Mouse (Mus musculus): ENCODE measurements around the gene Ccr8. TPM values are rescaled to one million over a fixed set of nuclear protein-coding genes. Genes with fewer than 3 reads are reported as not detected.

The Ccr8 gene
- polyA plus RNA-seq, 1 experiment: 19.2 TPM

DNA sequence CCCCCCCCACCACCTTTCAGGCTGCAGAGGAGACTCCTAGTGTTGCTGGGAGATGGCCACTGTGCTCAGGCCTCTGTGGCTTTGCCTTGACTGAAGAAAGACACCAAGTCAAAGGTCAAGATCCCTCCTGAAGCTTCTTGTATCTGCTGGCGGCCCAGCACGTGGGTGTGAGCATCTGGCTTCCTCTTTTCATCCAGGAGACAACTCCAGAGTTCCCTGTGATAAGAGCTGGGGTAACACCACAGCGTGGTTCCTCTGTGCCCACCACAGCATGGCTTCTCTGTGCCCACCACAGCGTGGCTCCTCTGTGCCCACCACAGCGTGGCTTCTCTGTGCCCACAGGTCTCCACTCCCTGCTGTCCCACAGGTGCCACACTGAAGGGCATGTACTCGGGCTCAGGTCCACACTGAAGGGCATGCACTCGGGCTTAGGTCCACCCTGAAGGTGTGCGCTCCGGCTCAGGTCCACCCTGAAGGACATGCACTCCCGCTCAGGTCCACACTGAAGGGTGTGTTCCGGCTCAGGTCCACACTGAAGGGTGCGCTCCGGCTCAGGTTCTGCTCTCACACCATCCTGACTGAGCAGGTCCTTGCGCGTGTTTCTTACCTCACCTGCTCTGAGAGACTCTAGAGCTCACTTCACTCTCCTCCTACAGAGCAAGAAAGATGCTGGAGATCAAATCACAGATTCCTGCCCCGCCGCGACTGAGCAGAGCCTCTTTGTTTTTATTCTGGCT is 8.6 kb upstream of the Ccr8 start:
- DNase-seq: no peak
- TF ChIP-seq CTCF (IDR thresholded peaks at IDR 0.05; ENCODE audit: borderline replicate concordance, control insufficient read depth, extremely low read depth, insufficient read depth, low read length, poor library complexity) (no peak), POLR2A (IDR thresholded peaks at IDR 0.05; ENCODE audit: control insufficient read depth, extremely low read depth, insufficient read depth, low read length, poor library complexity) (no peak)
- Histone ChIP-seq H3K27me3 (ENCODE audit: control insufficient read depth, insufficient read depth, low read length) (no peaks in the 10 kb centered on the region), H3K36me3 (ENCODE audit: control insufficient read depth, insufficient read depth, low read length) (no peaks in the 10 kb centered on the region), H3K4me3 (ENCODE audit: control insufficient read depth, insufficient read depth, low read length) (no peak overlapping the region), H3K27ac (ENCODE audit: control insufficient read depth, insufficient read depth, low read length) (peak overlapping the region; percentile 4; the same call in 1 of the 2 replicates), H3K4me1 (replicated peaks; ENCODE audit: control insufficient read depth, insufficient read depth, low read length) (peaks cover 41% of the 10 kb centered on the region)
- WGBS: 58% methylated on average over 18 of the region's 18 CpGs

- Histone ChIP-seq H3K36me3 (ENCODE audit: control insufficient read depth, insufficient read depth, low read length) (no peaks in the 10 kb centered on the region), H3K4me3 (ENCODE audit: control insufficient read depth, insufficient read depth, low read length) (no peak overlapping the region), H3K4me1 (replicated peaks; ENCODE audit: control insufficient read depth, insufficient read depth, low read length) (peaks cover 36% of the 10 kb centered on the region), H3K27me3 (ENCODE audit: control insufficient read depth, insufficient read depth, low read length) (no peaks in the 10 kb centered on the region), H3K27ac (ENCODE audit: control insufficient read depth, insufficient read depth, low read length) (no peak overlapping the region)
- DNase-seq: peak; percentile 34
- 5% methylated on average over 9 of the region's 9 CpGs for WGBS
- TF ChIP-seq CTCF (IDR thresholded peaks at IDR 0.05; ENCODE audit: borderline replicate concordance, control insufficient read depth, extremely low read depth, insufficient read depth, low read length, poor library complexity) (no peak), POLR2A (IDR thresholded peaks at IDR 0.05; ENCODE audit: control insufficient read depth, extremely low read depth, insufficient read depth, low read length, poor library complexity) (no peak)
These were observed 7.5 kb upstream of the Ccr8 start for GRCm38 (mm10) chr9:120084406-120084805.

DNA sequence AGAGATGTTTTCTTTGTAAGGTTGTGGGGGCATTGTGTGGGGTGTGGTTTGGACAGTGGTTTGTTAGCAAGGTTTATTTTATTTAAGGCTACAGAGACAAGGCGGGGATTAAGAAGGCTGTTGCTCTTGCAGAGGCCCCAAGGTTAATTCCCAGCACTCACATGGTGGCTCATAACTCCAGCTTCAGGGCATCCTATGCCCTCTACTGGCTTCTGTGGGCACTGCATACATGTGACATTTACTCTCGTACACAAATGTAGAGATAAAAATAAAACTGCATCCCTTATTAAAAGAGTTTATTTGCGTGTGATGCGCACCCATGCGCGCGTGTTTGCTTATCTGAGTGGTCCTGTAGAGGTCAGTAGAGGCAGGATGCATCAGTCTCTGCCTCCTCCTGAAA is 2.8 kb upstream of the Ccr8 start:
- no peak overlapping the region for H3K27ac ChIP-seq (ENCODE audit: control insufficient read depth, insufficient read depth, low read length)
- H3K4me3 ChIP-seq (ENCODE audit: control insufficient read depth, insufficient read depth, low read length): no peak overlapping the region
- TF ChIP-seq POLR2A (IDR thresholded peaks at IDR 0.05; ENCODE audit: control insufficient read depth, extremely low read depth, insufficient read depth, low read length, poor library complexity) (no peak), CTCF (IDR thresholded peaks at IDR 0.05; ENCODE audit: borderline replicate concordance, control insufficient read depth, extremely low read depth, insufficient read depth, low read length, poor library complexity) (no peak)
- peaks cover 23% of the 10 kb centered on the region for H3K4me1 ChIP-seq (replicated peaks; ENCODE audit: control insufficient read depth, insufficient read depth, low read length)
- no peak for DNase-seq
- H3K36me3 ChIP-seq (ENCODE audit: control insufficient read depth, insufficient read depth, low read length): no peaks in the 10 kb centered on the region
- WGBS: 94% methylated on average over 7 of the region's 7 CpGs
- no peaks in the 10 kb centered on the region for H3K27me3 ChIP-seq (ENCODE audit: control insufficient read depth, insufficient read depth, low read length)

DNA sequence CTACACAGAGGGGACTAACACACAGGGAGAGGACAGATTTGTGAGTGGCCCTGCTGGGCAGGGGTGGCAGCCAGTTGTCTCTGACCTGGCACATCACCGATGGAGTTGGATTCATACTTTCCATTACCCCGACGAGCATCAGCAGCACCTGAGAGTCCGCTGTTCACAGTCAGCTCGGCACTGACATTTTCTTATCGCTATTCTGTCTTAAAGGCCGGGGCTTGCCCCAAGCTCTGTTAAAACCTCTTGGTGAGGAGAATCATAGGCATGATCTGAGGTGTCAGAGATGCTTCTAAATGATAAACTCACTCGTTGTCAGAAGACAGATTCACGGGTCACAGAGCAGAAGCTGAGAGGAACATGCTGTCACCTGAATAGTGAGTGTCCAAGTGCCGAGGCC is 828 bp upstream of the Ccr8 start:
- peaks cover 21% of the 10 kb centered on the region for H3K4me1 ChIP-seq (replicated peaks; ENCODE audit: control insufficient read depth, insufficient read depth, low read length)
- no peaks in the 10 kb centered on the region for H3K36me3 ChIP-seq (ENCODE audit: control insufficient read depth, insufficient read depth, low read length)
- WGBS: 62% methylated on average over 10 of the region's 10 CpGs
- TF ChIP-seq POLR2A (IDR thresholded peaks at IDR 0.05; ENCODE audit: control insufficient read depth, extremely low read depth, insufficient read depth, low read length, poor library complexity): no peak
- TF ChIP-seq CTCF (IDR thresholded peaks at IDR 0.05; ENCODE audit: borderline replicate concordance, control insufficient read depth, extremely low read depth, insufficient read depth, low read length, poor library complexity): no peak
- H3K27ac ChIP-seq (ENCODE audit: control insufficient read depth, insufficient read depth, low read length): peak overlapping the region; percentile 42; the same call in 1 of the 2 replicates
- no peak for DNase-seq
- no peaks in the 10 kb centered on the region for H3K27me3 ChIP-seq (ENCODE audit: control insufficient read depth, insufficient read depth, low read length)
- H3K4me3 ChIP-seq (ENCODE audit: control insufficient read depth, insufficient read depth, low read length): no peak overlapping the region

- DNase-seq: no peak
- 96% methylated on average over 13 of the region's 13 CpGs for WGBS
These were observed 1.8 kb downstream of the Ccr8 start for GRCm38 (mm10) chr9:120093701-120094100.

DNA sequence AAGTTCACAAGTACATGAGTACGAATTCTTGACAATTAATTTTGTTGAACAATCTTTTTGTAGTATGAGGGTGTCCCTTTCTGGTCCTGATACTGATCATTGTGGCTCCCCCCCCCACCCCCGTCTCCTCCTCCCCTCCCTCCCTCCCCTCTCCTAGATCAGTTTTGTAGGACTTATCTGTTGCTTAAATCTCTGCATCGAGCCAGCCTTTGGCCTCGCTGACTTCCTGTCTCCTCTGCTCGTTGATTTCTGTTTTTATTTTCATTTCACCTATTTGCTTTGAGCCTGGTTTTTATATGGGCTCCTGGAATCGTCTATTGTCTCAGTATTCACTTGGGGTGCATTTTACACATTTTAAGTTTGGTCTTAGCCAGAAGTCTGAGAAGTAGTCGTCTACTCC is 4.0 kb downstream of the Ccr8 start:
- WGBS: under 1% methylated on average over 7 of the region's 7 CpGs

More at GRCm38 (mm10) chr9:120093701-120094100, 1.8 kb downstream of the Ccr8 start:
- H3K27me3 ChIP-seq (ENCODE audit: control insufficient read depth, insufficient read depth, low read length): no peaks in the 10 kb centered on the region
- no peak overlapping the region for H3K27ac ChIP-seq (ENCODE audit: control insufficient read depth, insufficient read depth, low read length)
- H3K4me1 ChIP-seq (replicated peaks; ENCODE audit: control insufficient read depth, insufficient read depth, low read length): peaks cover 24% of the 10 kb centered on the region
- no peak for TF ChIP-seq POLR2A (IDR thresholded peaks at IDR 0.05; ENCODE audit: control insufficient read depth, extremely low read depth, insufficient read depth, low read length, poor library complexity)
- TF ChIP-seq CTCF (IDR thresholded peaks at IDR 0.05; ENCODE audit: borderline replicate concordance, control insufficient read depth, extremely low read depth, insufficient read depth, low read length, poor library complexity): no peak
- H3K36me3 ChIP-seq (ENCODE audit: control insufficient read depth, insufficient read depth, low read length): no peaks in the 10 kb centered on the region
- no peak overlapping the region for H3K4me3 ChIP-seq (ENCODE audit: control insufficient read depth, insufficient read depth, low read length)

More for the DNA sequence above, 4.0 kb downstream of the Ccr8 start:
- peak overlapping the region; percentile 49; the same call in 1 of the 2 replicates for H3K27ac ChIP-seq (ENCODE audit: control insufficient read depth, insufficient read depth, low read length)
- no peaks in the 10 kb centered on the region for H3K27me3 ChIP-seq (ENCODE audit: control insufficient read depth, insufficient read depth, low read length)
- no peak overlapping the region for H3K4me3 ChIP-seq (ENCODE audit: control insufficient read depth, insufficient read depth, low read length)
- TF ChIP-seq POLR2A (IDR thresholded peaks at IDR 0.05; ENCODE audit: control insufficient read depth, extremely low read depth, insufficient read depth, low read length, poor library complexity) (no peak), CTCF (IDR thresholded peaks at IDR 0.05; ENCODE audit: borderline replicate concordance, control insufficient read depth, extremely low read depth, insufficient read depth, low read length, poor library complexity) (no peak)
- DNase-seq: no peak
- peaks cover 24% of the 10 kb centered on the region for H3K4me1 ChIP-seq (replicated peaks; ENCODE audit: control insufficient read depth, insufficient read depth, low read length)
- H3K36me3 ChIP-seq (ENCODE audit: control insufficient read depth, insufficient read depth, low read length): no peaks in the 10 kb centered on the region

Data from thymus, adult 2 months (tissue).